Mouse (Mus musculus): ENCODE results near the gene Safb.
A peak's percentile ranks its signal among the peaks of the same experiment; 100 is the strongest.

Safb gene

DNA sequence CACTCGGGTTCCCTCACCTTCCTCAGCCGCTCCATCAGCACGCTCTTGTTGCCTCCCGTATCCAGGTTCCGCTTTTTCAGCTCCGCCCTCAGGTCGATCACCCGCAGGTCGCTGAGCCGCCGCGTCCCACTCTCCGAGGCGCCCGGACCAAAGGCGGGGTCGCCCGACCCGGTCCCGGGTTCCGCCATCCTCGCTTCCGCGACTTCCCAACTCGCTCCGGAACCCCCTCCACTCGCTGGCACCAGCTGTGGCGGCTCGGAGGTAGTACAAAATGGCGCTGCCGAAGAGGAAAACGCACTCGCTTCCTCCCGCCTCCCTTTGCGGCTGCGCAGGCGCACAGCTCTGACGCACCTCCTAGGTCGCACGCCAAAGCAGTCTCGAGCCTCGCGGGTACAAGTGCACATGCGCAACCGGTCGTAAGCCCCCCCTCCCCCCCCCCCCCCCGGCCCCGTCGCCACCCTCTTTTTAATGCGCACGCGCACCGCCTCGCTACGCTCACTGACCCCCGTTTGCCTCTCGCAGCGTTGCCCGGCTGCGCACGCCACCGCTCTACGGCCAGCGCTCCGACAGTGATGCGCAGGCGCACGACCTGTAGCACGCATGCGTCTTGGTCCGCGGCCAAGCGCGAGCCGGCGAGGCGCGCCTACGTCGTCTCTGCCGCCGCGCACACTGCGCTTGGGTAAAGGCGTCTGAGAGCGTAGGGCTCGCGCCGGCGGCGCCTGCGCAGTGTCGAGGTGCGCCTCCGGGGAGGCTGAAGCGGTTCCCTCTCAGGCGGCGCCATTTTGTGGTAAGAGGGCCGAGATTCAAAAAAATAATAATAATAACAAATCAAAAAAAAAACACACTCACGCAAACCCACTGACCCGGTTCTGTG is at the start of gene Safb, which contains the start of gene Safb2:
TSS of gene Safb (plus strand) at position 569 of the 874 bp plus-strand sequence.
TSS of gene Safb2 (minus strand) at position 329 of the 874 bp plus-strand sequence.
- peak; percentile 100 for DNase-seq (ENCODE audit: low spot score)

GRCm38 (mm10) chr17:56536192-56536591 is 48.4 kb upstream of the Safb start:
- DNase-seq (ENCODE audit: low spot score), result no peak

DNA sequence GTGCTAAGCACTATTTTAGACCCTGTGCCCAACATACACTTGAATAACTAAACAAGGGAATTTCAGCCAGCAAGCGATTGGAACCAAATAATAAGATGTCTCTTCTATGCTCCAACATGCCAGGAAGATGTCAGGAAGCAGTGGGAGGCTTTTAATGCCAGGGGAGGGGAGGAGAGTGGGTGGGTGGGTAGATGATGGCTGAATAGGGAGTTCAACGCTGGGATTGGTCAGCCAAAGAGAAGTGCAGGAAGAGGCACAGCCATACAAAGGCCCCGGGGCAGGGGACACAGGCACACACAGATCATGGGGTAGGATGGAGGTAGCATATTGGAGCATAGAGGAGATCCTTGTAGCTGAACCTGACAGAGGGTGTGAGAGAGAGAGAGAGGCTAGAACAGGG is 47.8 kb upstream of the Safb start:
- no peak for DNase-seq (ENCODE audit: low spot score)

- DNase-seq (ENCODE audit: low spot score), result no peak
These were observed 46.7 kb upstream of the Safb start for GRCm38 (mm10) chr17:56537912-56538311.

DNA sequence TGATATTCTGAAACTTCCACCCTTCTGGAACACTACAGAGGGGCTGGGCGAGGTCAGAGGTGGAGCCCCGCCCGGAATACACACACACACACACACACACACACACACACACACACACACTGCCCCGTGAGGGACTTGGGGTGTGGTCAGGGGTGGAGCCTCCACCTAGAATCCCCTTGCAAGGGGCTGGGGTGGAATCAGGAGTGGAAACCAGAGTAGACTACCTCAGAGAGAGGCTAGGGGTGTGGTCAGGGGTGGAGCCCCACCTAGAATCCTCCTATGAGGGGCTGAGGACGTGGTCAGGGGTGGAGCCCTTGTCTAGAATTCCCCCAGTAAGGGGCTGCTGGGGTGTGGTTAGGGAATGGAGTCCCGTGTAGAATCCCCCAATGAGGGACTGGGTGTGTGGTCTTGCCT is 44.1 kb upstream of the Safb start:
- DNase-seq (ENCODE audit: low spot score), result no peak

- no peak for DNase-seq (ENCODE audit: low spot score)
These were observed 41.9 kb upstream of the Safb start for GRCm38 (mm10) chr17:56542736-56543135.

GRCm38 (mm10) chr17:56543684-56544224 is 40.9 kb upstream of the Safb start:
- no peak for DNase-seq (ENCODE audit: low spot score)

- DNase-seq (ENCODE audit: low spot score), result no peak
These were observed 39.8 kb upstream of the Safb start for GRCm38 (mm10) chr17:56544699-56545387.

GRCm38 (mm10) chr17:56545945-56546344 is 38.7 kb upstream of the Safb start:
- no peak for DNase-seq (ENCODE audit: low spot score)

DNA sequence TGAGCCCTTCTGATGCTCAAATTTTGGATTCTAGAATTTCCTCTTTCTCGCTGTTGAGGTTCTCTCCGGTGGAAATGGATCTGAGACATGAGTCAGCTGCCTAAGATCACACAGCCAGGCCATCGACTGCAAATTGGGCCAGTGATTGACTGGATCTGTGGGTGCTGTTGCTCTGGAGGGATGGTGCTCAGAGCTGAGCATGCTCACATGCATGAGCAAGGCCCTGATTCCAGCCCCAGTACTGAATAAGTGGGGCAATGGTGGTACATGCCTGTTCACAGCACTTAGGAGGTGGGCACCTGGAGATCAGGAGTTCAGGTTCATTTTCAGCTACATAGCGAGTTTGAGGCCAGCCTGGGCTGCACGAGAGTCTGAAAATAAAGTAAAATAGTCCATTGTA is 38.0 kb upstream of the Safb start:
- no peak for DNase-seq (ENCODE audit: low spot score)

- no peak for DNase-seq (ENCODE audit: low spot score)
These were observed 37.3 kb upstream of the Safb start for GRCm38 (mm10) chr17:56547116-56547845.

DNA sequence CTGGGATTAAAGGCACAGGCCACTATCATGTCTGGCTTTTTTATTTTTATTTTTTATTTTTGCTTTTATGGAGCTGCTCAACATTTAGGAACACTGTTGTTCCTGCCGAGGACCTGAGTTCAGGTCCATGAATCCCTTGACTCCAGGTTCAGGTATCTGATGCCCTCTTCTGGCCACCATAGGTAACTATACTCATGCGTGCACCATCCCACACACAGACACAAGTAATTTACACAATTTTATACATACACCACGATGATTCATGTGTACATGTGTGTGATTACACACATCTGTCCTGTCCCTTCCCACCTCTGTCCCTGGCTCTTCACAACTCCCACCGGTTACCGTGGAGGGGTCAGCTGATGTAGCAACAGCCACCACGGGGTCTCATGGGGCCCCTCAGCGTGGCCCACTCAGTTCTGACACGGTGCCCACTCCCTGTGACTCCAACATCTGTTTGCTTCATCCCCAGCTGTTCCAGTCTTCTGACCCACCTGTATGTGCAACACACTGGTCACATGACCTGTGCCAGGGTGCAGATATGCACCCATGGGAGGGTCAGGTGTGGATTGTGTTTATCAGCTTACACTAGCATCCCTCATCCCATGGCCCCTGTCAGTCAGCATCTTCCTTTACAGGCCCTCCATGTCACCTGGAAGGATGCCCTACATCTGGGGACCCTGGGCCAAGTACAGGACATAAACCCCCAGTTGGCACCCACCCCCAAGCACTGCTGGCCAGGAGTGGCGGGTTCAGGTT is 36.6 kb upstream of the Safb start:
- DNase-seq (ENCODE audit: low spot score), result no peak

DNA sequence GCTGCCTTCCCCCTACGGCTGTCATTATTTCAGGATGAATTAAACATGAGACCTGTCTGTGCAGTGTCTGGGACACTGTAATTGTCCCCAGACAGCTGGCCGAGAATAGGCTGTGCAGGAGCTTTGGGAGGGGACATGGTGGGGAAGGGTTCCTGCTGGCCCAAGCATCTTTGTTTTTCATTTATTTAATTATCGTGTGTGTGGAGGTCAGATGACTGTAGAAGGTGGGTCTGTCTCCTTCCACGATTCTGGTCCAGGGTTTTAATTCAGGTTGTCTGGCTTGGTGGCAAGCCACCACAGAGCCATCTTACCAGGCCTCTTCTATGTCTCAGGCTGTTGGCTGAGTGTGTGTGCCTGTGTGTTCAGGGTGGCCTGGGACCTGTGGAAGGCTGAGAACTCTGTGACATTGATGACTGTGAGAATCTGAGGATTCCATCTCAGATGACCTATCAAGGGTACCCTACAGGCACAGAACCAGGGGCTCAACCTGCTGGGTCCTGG is 36.0 kb upstream of the Safb start:
- DNase-seq (ENCODE audit: low spot score), result no peak

DNA sequence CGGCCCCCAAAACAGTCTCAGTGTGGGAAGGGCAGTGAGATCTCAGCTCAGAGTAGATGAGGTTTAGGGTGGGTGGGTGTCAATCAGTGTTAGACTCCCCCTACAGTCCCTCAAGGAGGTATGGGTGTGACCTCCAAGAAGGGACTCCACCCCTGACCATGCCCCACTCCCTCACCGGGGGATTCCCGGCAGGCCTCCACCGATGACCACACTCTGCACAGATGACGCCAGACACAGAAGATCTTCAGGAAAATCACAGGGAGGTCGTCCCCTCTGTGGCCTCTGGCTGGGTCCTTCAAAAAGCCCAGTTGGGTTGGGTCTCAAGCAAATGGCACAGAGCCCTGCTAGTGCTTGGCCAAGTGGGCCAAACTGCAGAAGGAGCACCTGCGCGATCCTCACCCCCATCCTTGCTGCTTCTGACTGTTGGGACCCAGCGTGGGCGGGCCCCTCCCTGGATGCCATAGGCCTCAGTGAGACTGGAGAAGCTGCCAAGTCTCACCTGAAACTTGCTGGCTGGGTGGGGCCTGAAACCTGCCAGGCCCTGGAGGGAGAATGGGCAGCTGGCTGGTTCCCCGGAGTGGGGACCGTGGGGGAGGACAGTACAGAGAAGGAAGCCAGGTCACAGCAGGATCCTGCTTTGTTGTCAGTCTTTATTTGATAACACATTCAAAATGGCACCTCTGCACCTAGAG is 33.7 kb upstream of the Safb start:
- no peak for DNase-seq (ENCODE audit: low spot score)

DNA sequence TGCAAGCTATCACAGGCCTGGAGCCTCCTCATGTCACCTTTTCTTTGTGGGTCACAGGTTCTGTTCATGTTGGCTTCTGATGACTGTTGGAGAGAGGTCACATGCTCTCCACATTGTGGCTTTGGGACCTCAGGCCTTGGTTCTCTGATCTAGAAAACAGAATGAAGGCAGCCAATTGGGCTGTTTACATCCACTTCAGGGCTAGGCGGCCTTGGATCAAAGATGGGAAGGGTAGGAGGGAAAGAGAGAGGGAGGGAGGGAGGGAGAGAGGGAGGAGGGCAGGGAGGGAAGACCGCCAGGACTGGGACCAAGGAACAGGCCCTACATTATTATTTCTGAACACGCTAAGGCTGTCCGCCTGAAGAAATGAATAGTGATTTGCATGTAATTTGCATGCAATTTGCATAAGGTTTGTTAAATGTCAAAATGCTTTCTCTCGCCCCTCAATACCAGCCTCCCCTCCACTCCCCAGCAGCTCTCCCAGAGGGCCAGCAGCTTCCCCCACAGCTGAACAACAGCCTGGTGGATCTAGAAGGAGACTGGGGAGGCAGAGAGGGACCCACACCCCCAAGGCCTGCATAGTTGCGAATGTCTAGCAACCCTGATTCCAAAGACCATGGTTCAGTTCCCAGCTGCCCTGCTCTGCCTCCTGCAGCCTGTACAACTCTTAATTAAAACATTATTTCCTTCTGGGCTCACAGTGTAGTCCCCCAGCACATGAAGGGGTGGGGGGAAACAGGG is 32.6 kb upstream of the Safb start:
- peak; percentile 54 for DNase-seq (ENCODE audit: low spot score)

DNA sequence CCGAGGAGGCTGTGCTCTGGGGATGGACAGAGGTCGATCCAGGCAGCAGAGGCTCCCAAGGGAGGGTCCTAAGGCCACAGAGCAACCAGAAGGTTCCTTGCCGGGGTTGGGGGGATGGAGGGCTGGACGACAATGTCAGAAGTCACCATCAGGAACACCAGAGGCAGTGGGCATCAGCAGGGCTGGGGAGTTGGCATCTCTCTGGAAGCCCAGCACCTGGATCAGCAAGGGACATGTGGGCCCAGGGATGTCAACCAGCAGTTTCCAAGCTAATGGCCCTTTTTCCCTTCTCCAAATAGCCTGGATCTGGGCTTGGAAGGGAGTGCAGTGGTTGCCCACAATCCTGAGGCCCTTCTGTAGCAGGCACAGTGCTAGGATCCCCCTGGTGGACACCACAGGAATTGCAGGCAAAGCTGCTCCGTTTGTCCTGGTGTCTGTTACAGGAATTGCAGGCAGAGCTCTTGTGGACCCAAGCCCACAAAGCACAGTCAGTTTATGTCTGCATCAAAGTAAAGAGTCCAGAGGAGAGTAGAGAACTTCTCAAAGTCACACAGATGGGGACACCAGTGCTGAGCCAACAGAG is 31.8 kb upstream of the Safb start:
- no peak for DNase-seq (ENCODE audit: low spot score)

DNA sequence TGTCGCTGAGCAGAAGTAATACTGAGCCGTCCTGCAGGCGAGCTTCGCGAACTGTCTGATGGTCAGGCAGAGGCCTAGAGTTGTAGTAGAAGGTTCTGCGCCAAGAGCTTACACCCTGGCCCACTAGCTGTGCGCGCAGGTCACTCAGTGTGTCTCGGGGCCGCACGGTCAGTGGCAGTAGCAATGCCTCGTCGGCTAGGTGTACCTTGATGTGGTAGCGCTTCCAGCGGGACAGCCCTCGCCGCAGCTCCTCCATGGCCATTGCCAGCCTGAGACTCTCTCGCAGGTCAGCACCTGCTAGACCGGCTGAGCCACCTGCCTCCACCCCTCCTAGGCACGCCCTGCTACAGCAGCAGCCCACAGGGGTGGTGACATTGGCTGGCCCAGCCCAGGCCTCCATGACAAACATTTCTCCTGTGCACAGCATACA is 30.5 kb upstream of the Safb start, which contains the start of gene Gm20219:
TSS of gene Gm20219 (minus strand) at position 266 of the 430 bp plus-strand sequence.
- no peak for DNase-seq (ENCODE audit: low spot score)

GRCm38 (mm10) chr17:56558448-56558847 is 26.2 kb upstream of the Safb start:
- DNase-seq (ENCODE audit: low spot score), result no peak

- DNase-seq (ENCODE audit: low spot score), result no peak
These were observed 25.2 kb upstream of the Safb start for GRCm38 (mm10) chr17:56559386-56559785.
